Mouse (Mus musculus) R1 (cell line): ENCODE results near the gene Arhgap1.

Experiments used
- DNase-seq: peaks from one replicate; pipeline ENCODE4 v3.0.0-alpha.2; 2018; ENCODE audit warnings: low read depth, low spot score

The Arhgap1 gene

DNA sequence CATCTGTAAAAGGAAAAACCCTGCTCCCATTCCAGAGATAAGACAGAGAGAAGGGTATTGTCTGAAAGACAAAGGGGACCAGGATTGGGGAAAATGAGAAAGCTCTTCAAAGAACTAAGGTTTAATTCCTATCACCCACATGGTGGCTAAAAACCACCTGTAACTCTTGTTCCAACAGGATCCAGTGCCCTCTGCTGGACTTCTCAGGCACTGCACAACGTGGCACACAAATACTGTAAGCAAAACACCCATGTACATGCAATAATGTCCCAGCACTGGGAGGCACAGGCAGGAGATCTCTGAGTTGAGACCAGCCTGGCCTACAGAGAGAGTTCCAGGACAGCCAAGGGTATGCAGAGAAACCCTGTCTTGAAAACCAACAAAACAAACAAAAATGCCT is 2.9 kb upstream of the Arhgap1 start:
- DNase-seq = peak; percentile 91

DNA sequence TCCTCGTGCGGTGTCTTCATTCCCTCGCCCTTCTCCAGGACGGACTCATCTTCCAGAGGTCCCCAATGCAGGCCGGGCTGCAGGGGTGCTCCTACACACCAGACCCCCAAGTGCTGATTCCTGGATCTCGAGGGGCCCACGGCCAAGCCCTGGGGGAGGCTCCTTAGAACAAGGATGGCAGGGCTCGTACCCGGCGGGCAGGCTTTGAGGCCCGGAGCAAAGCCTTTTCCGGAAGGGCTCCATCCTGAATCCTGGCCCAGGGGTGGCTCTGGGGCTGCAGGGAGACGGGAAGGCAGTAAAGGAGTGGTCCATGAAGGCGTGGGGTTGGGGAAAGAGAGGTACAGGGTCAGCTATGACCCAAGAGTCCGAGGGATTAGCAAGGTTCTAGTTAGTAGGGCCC is 508 bp upstream of the Arhgap1 start:
- no peak for DNase-seq

DNA sequence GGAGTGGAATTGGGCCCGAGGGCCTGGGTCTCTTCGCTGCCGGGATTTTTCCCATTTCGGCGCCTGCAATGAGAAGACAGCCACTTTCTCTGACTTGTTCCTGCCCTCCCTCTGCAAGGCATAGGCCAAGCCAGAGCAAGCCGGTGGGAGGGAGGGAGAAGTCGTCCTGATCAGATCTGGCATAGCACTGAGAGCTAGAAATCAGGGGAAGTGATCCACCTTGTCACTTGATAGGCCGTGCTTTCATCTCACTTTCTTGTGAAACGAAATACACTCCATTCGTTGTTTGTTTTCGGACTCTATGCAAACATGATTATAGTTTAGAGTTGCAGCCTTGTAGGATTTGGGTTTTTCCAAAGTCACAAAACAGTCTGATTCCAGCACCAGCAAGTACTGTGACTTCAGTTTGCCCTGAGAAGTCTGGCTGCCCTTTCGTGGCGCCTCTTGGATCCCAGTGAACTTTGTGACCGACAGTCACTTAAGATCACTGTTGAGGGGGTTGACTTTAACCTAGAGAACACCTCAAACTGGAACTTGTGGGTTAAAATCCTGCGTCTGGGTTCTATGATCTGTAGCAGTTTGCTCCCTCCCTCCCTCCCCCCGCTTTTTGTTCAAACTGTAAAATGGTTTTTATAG is 818 bp downstream of the Arhgap1 start:
- no peak for DNase-seq

DNA sequence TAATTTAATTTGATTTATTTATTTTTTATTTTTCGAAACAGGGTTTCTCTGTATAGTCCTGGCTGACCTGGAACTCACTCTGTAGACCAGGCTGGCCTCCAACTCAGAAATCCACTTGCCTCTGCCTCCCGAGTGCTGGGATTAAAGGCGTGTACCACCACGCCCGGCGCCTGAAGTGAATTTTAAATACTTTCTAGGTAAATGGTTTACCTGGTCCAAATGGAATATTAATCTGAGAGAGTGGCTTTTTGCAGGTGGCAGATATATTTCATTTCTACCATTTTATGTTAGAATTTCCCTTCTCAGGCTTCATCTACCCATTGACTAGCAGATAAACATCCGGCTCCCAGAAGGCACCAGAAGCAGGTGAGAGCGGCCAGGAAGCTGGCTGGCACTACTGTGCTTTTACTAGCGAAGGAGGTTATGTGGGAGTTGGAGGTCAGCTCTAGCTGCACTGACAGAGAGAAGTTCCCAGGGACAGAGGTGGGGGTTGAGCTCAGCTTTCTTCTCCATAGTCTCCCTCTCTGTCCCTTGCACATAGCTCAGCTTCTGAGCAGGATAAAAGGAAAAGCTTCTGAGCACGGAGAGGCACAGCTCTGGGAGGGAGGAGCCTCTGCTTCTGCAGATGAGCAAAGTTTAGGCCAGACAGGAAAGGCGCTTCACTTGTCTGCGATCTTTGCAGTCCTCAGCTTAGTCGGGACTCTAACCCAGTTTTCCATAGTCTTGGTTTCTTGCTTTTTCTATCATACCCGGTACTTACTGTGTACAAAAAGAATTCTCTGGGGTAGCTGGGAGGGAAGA is 2.0 kb downstream of the Arhgap1 start:
- DNase-seq = no peak

DNA sequence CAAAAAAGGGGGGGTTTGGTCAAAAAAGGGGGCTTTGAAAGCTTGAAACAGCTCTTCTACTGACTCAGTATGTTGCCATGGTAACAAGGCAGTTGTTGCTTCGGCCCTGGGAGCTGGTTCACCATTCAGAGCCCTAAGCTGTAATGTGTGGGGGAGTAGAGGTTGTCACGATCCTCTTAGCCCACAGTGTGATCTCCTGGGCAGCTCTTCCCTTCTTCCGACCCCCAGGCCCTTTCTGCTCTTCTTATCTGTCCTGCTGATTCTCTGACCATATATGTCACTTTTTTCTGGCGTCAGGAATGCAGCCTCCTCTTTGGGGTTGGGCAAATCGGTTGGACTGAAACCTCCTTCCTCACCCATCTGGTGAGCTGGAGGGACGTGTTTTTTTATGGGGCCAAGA is 3.2 kb downstream of the Arhgap1 start:
- DNase-seq = peak; percentile 62

DNA sequence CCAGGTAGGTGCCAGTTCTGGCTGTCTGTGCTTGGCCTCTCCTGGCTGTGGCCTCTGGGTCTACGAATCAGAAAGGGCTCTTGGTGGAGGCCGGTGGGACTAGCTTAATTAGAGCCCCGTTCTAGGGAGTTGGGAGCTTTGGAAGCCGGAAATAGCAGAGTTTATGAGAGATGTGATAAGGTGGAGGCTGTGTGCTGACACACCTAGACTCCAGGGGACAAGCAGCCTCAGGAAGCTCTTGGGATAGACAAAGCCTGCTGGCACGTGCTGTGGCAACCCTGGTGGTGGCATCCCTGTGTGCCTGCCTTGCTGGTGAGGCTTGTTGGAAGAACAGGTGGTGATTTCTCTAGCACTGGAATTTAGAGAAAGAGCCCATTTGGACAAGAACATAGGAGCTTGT is 5.7 kb downstream of the Arhgap1 start:
- no peak for DNase-seq

DNA sequence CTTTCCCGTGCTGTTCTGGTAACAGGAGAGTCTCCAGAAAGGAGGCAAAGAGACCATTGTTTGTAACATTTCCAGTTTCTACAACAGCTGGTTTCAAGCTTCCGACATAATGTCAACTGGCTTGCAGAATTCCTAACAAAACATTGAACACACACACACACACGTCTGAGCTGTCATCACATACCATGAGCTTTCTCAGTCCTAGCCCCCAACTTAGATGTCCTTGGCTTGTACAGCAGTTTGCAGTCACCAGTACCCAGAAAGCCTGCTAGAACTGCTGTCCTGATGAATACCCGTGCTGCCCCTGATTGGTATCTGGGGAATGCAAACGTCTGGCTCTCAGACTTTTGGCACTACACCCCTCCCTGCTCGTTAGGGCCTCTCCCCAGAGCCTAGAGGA is 6.2 kb downstream of the Arhgap1 start:
- DNase-seq = no peak

DNA sequence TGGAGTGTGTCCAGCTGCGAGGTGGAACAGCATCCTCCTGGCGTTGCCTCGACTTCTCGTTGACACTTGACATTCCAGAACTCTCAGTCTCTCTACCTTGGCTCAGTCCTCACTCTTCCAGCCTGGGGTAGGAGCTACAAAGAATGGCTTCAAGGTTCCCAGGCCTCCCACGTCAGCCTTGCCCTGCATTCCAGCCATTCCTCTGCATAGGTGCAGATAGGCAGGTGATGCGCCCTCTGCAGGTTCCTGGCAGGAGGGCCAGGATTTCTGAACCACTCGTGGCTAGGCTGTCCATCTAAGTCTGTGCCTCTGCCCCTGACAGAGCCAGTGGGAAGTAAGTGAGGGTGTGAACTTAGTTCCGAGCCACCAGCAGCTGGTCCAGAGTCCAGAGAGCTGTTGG is 7.1 kb downstream of the Arhgap1 start:
- peak; percentile 95 for DNase-seq

DNA sequence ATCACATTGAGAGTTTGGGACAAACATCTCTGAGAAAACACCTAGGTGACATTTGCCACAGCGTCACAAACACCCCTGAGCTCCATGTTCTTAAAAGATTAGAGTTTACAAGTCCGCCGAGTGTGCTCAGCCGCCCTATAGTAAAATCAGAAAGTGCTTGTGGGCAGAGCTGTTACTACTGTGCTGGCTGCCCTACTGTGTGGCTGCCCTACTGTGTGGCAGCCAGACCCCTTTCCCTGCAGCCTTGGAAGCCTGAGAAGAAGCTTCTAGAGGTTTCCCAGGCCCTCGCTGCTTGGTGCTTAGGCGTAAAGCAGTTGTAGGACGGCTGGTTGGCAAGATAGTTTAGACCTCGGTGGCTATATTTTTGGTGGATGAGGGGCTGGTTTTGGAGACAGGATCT is 10.0 kb downstream of the Arhgap1 start:
- DNase-seq = no peak

DNA sequence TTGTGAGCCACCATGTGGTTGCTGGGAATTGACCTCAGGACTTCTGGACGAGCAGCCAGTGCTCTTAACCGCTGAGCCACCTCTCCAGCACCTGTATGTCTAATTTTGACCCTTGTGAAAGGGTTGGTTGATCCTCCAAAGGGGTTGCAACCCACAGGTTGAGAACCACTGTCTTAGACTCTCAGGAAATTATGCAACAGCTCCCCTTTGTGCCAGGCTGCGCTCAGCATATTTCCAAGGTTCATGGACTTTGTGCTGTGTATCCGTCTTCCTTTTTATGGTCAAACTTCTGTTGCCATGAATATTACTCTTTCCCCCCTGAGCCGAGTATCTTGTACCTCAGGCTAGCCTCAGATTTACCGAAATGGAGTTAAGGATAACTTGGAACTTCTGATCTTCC is 11.3 kb downstream of the Arhgap1 start:
- no peak for DNase-seq

DNA sequence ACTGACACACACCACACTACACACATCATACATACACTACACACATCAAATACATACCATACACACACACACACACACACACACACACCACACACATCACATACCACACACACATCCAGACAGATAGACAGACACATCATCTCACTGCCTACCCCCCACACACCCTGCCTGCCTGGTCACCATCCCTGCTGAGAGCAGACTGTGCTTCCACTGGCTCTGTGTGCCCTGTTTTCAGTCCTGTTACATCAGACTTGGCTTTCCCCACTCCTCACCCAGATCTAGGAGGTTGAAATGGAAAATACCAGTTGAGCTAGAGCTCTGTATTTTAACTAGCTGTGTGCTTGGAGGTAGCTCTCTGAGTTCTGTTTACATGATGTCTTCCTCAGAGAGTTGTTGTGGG is 15.1 kb downstream of the Arhgap1 start:
- DNase-seq = no peak

DNA sequence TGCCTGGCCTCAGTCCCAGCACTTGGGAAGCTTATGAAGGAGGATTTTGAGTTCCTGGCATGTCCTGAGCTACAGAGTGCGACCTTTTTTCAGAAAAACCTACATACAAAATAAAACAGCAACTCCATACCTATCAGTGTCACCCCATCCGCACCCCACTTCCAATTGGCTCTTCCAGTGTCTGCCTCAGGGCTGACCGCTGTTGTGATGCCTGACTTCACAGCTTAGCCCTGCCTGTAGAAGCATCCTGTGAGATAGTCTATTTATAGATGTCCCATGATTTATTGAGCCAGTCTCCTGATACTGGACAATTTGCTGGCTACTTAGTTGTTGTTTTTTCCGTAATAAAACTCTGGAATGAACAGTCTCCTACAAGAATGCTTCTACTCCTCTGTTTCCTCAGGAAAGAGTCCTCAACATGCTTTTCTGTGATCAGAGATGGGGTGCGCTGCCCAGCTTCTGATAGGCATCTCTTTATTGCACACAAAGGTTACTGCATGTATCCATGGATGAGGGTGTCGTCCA is 16.8 kb downstream of the Arhgap1 start:
- DNase-seq = no peak

DNA sequence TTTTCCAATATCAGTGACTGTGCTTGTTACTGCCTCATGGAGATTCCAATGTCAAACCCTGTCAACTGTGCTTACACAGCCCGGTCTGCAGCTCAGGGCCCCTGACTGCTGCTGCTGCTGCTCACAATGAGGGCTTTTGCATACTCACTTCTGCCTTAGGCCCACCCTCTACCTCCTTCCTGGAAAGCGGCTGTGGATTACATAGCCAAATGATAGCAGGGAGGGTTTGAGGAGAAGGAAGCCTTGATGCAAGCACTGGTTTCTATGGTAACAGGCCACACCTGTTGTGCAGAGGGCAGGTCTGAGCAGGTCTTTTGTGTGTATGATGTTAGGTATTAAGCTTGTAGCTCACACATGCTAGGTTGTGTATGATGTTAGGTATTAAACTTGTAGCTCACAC is 18.1 kb downstream of the Arhgap1 start:
- peak; percentile 84 for DNase-seq

DNA sequence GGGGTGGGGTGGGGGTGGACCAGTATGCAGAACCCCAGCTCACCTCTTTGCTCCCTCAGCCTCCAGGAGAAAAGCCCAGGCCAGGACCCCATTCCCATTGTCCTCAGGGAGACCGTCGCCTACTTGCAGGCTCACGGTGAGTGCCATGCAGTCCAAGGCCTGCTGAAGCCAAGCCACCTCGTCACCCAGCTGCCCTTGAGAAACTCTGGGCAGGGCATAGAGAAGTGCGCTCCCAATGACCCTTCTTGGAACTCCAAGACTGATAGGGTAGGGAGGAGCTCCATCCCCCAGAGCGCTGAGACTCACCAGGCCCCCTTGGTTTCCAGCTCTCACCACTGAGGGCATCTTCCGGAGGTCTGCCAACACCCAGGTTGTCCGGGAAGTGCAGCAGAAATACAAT is 19.7 kb downstream of the Arhgap1 start:
- no peak for DNase-seq

DNA sequence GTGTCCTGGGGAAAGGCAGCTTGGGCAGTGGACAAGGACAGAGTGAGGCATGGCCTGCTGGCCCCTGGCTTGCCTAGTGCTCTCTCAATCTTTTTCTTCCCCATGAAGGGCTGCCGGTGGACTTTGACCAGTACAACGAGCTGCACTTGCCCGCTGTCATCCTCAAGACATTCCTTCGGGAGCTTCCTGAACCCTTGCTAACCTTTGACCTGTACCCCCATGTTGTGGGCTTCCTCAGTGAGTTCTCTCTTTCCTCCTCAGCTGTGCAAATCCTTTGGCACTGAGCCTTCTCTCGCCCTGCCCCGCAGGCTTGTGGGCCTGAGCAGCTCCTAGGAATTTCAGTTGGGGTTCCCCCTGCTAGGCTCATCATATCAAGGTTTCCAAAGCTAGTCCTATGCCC is 20.4 kb downstream of the Arhgap1 start:
- no peak for DNase-seq

DNA sequence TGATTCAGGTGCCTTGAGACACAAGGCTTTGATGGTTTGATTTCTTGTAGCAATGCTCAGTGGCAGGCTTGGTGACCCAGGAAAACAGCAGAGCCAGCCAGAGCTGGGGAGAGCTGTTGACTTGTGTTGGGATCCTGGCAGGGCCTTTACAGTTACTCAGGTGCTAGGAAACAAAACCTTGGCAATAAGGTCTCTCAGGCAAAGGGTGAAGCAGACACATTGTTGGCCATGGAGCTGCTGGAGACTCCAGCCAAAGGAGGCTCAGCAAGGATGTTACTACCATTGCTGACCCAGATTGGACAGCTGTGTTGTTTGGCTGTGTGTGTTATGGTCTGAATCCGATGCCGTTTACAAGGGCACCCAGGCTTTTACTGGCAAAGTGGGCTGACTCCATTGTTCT is 23.9 kb downstream of the Arhgap1 start:
- no peak for DNase-seq

DNA sequence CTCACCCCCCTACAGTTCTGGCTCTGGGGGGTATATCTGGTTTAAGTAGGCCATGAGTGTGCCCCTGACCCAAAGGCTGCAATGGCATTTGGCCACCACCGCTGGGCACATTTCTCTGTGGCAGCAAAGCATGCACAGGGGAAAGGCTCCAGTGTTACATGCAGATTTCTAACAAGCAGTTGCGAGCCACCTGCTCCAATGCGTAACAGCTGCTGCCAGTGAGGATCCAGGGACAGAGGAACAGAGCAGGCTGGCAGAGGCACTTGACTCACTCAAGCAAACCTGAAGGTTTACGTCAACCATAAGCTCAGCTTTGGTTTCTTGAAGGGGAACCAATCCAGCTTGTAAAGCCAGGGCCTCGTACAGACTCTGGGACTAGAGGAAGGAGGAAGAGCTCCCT is 25.2 kb downstream of the Arhgap1 start:
- DNase-seq = no peak

DNA sequence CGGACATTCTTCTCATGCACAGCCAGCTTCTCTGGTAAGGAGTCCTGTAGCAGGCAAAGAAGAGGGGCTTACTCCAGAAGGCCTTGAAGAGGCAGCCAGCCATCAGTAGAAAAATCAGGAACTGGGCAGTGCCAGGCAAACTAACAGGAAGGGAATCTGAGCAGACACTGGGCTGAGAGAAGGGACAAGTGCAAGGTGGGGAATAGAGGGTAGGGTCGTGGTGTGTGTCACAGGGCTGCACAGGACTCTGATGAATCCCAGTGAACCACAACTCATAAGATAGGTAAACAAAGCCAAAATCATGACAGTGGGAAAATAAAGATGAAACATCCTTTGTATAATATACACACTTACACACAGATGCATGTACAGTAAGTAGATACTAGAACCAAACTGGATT is 26.8 kb downstream of the Arhgap1 start:
- DNase-seq = no peak

DNA sequence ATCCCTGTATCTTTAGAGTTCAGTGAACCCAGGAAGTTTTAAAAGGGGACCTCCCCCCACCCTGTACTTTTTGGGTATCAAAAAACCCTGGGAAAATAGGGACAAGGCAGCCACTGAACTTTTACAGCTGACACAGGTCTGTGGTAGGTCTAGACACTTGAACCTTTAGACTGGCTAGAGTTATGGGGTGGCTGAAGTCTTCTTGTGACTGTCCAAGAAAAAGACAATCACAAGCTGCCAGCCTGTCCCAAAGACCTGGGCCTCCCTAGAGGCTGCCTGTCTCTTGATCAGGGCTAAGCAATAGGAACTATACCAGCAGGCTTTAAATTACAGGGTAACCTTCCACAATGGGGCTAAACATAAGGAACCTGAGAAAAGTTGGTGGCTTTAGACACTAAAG is 27.3 kb downstream of the Arhgap1 start:
- DNase-seq = no peak

DNA sequence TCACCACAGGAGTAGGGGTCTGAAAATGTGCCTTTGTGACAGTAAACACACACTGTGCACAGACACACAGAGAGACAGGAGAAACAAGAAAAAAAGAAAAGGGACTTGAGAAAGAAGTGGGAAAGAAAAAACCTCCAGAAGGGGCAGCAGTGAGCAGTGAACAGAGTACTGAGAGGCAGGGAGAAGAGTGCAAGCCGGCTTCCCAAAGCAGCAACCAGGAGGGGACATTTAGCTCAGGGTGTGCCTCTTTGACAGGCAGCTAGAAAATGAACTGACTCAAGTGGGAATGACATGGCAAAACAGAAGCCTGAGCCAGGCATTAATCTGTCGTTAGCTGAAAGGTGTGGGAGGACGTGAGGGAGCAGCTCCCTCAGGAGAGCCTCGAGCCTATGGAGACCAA is 33.2 kb downstream of the Arhgap1 start:
- DNase-seq = peak; percentile 82

DNA sequence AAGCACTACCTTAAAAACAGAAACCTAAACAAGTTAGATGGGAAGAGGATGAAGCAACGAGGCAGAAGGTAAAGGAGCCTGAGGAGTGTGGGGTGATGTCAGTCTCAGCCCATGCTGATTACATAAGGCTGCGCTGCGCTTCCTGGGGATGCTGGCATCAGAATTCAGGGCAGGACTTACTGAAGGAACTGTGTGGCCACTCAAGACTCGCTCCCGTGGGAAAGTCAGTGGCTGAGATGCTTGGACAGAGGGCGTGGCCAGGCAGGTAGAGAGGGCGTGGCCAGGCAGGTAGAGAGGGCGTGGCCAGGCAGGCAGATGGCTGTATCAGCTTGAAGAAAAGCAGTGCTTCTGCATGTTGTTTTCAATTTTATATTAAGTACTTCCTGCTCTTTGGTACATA is 34.3 kb downstream of the Arhgap1 start:
- DNase-seq = no peak

DNA sequence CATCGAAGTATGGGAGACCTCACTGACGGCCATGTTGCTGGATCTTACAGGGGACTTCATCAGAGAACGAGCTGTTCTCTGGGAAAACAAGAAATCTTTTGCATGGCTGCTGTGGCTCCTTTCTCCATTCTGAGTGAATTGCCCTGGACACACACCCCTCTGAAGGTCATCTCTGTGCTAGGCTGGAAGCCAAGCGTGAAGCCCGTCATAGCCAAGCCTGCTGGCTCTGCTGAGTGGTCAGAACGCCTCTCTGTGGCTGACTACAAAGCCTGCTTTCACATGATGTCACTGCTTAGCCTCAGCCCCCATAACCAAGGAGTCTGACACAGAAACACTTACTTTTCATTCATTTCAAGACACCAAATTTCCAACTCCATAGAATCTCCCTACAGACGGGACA is 39.8 kb downstream of the Arhgap1 start:
- no peak for DNase-seq
